8 mouse cellular contexts compared by ENCODE assay signal in the genomic region with DNA sequence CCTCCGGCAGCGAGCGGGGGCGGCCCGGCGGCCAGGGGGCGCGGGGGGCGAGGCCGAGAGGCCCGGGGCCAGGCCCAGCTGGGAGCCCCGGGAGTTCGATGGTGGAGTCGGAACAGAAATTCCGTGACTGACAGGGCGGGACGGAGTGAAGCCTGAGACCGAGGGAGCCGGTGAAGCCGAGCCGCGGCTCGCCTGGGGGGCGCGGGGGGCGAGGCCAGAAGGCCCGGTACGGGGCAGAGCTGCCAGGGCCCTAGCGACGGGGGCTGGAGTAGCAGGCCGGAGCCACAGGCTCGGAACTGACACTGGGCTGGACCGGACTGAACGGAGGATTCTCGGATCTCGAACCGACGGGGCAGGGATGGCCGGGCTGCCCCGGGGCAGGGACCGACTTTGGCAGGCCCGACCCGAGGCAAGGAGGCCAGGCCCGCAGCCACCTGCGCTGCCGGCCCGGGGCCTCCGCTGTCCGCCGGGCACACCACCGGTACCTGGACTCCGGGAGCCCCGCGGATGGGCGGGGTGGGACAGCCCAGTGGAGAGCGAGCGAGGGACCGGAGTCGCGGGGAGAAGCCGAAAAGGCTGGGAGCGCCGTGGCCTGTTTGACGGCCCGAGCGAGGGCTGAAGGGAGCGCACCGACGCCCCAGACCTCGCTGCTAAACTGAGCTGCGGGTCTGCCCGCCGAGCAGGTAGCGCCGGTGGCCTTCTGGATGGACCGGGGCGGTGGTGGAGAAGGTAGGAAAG. TPM values are rescaled to one million over a fixed set of nuclear protein-coding genes. Genes with fewer than 3 reads are reported as not detected.
DNase-seq lines count a peak whose midpoint lies in the region; ATAC-seq and TF ChIP-seq lines count a peak whose summit lies in the region.

No protein-coding gene starts in this region.

- no peaks in the 10 kb centered on the region for H3K27me3 ChIP-seq in limb, embryonic 10.5 days (ENCODE audit: low read depth, poor library complexity, severe bottlenecking)
- no peaks in the 10 kb centered on the region for H3K27me3 ChIP-seq in midbrain, embryonic 11.5 days (ENCODE audit: control insufficient read depth, insufficient read depth, low read length)
- peaks cover 2% of the 10 kb centered on the region; the same call in 1 of the 2 replicates for H3K27me3 ChIP-seq in spleen, adult 2 months (ENCODE audit: control insufficient read depth, insufficient read depth, low read length)

- H3K27ac ChIP-seq in gastrocnemius, adult 2 months: peak overlapping the region; percentile 98
- H3K27ac ChIP-seq in limb, embryonic 10.5 days: peak overlapping the region; percentile 98
- H3K27ac ChIP-seq in midbrain, embryonic 11.5 days (ENCODE audit: low read depth, low read length): peak overlapping the region; percentile 95
- H3K27ac ChIP-seq in spleen, adult 2 months (ENCODE audit: insufficient read depth, low read length): peak overlapping the region; percentile 83

- TF ChIP-seq CTCF in gastrocnemius, adult 2 months (IDR thresholded peaks at IDR 0.05): peak; percentile 63
- peak; percentile 30; the same call in 1 of the 2 replicates for TF ChIP-seq CTCF in spleen, adult 2 months (IDR thresholded peaks at IDR 0.05; ENCODE audit: extremely low read depth, insufficient read depth, insufficient read length, insufficient replicate concordance)

- peak; percentile 18 for ATAC-seq in inflammation-experienced regulatory T-cells, adult 6 months
- peak; percentile 79 for ATAC-seq in midbrain, embryonic 11.5 days (ENCODE audit: low FRiP score)

- under 1% methylated on average over 77 of the region's 77 CpGs for whole genome bisulfite sequencing in limb, embryonic 10.5 days
- under 1% methylated on average over 65 of the region's 77 CpGs for WGBS in midbrain, embryonic 11.5 days
- under 1% methylated on average over 71 of the region's 77 CpGs for WGBS in spleen, adult 2 months

- H3K9me3 ChIP-seq in limb, embryonic 10.5 days (replicated peaks): no peaks in the 10 kb centered on the region
- no peaks in the 10 kb centered on the region for H3K9me3 ChIP-seq in midbrain, embryonic 11.5 days (ENCODE audit: control insufficient read depth, low read length)

- no peak for TF ChIP-seq POLR2A in spleen, adult 2 months (IDR thresholded peaks at IDR 0.05; ENCODE audit: low read depth, low read length)

- H3K4me3 ChIP-seq in gastrocnemius, adult 2 months: peak overlapping the region; percentile 97
- H3K4me3 ChIP-seq in limb, embryonic 10.5 days: peak overlapping the region; percentile 96
- H3K4me3 ChIP-seq in midbrain, embryonic 11.5 days (ENCODE audit: low read depth, low read length): peak overlapping the region; percentile 97
- peak overlapping the region; percentile 80 for H3K4me3 ChIP-seq in spleen, adult 2 months (ENCODE audit: extremely low read depth, insufficient read depth, insufficient read length)

- H3K9ac ChIP-seq in midbrain, embryonic 11.5 days (ENCODE audit: low read length): peak overlapping the region; percentile 98

- H3K36me3 ChIP-seq in limb, embryonic 10.5 days: peaks cover 19% of the 10 kb centered on the region
- H3K36me3 ChIP-seq in midbrain, embryonic 11.5 days (ENCODE audit: control insufficient read depth, insufficient read depth, low read length): peaks cover 5% of the 10 kb centered on the region
- H3K36me3 ChIP-seq in spleen, adult 2 months (ENCODE audit: control insufficient read depth, insufficient read depth, low read length): peaks cover 2% of the 10 kb centered on the region; the same call in 1 of the 2 replicates

- intact Hi-C loops in gastrocnemius, adult 2 months (cut with DNase I): no loop called here

- H3K4me2 ChIP-seq in midbrain, embryonic 11.5 days: peak overlapping the region; percentile 68

- peaks cover 29% of the 10 kb centered on the region for H3K4me1 ChIP-seq in limb, embryonic 10.5 days
- H3K4me1 ChIP-seq in midbrain, embryonic 11.5 days (ENCODE audit: control insufficient read depth, insufficient read depth, low read length): peaks cover 21% of the 10 kb centered on the region
- no peaks in the 10 kb centered on the region; the same call in 1 of the 2 replicates for H3K4me1 ChIP-seq in spleen, adult 2 months (ENCODE audit: control insufficient read depth, insufficient read depth, insufficient read length)

- peak; percentile 64 for DNase-seq in embryo, embryonic 10 days (ENCODE audit: low spot score)
- DNase-seq in embryo, embryonic 9.5 days (ENCODE audit: extremely low spot score): no peak
- DNase-seq in cerebellum, postnatal 14 days: peak; percentile 84 to 85
- peak; percentile 88 for DNase-seq in gastrocnemius, adult 2 months
- DNase-seq in limb, embryonic 10.5 days (ENCODE audit: low spot score): peak; percentile 84
- DNase-seq in midbrain, embryonic 11.5 days (ENCODE audit: low spot score, missing footprints): peak; percentile 98
- DNase-seq in spleen, adult 2 months (ENCODE audit: low read depth in 1 of 2, low spot score in 2 of 2): peak in 1 of 2 experiments; percentile 60

RNA-seq across cellular contexts. Expression of gene Lrrc41, which starts 0.7 kb away (rescaled TPM):
- total RNA-seq in gastrocnemius, adult 2 months (2021): 10 to 100 TPM; 21.2 to 22.1 TPM
- 10 to 100 TPM; 16.5 to 19.0 (median 18.0) TPM for polyA plus RNA-seq in inflammation-experienced regulatory T-cells, adult 6 months (2017; shearing (Covaris generic))
- 73.4 and 81.0 TPM in 2 replicates for polyA plus RNA-seq in limb, embryonic 10.5 days (2016; fragmentation: Nextera tagmentation; extraction: Ambion mirVana)
- polyA plus RNA-seq in midbrain, embryonic 11.5 days (2014; fragmentation: Nextera tagmentation; extraction: Ambion mirVana): 64.1 and 67.5 TPM in 2 replicates
- 22.4 and 35.3 TPM in 2 replicates for polyA plus RNA-seq in spleen, adult 2 months (2012; rRNA removed)

RNA-seq across cellular contexts. Expression of gene Uqcrh, which starts 0.9 kb away (rescaled TPM):
- 100 to 1,000 TPM; 765 to 991 TPM for total RNA-seq in gastrocnemius, adult 2 months (2021)
- polyA plus RNA-seq in inflammation-experienced regulatory T-cells, adult 6 months (2017; shearing (Covaris generic)): 100 to 1,000 TPM; 803 to 910 (median 862) TPM
- 486 and 492 TPM in 2 replicates for polyA plus RNA-seq in limb, embryonic 10.5 days (2016; fragmentation: Nextera tagmentation; extraction: Ambion mirVana)
- polyA plus RNA-seq in midbrain, embryonic 11.5 days (2014; fragmentation: Nextera tagmentation; extraction: Ambion mirVana): 398 and 455 TPM in 2 replicates
- 44.5 and 48.9 TPM in 2 replicates for polyA plus RNA-seq in spleen, adult 2 months (2012; rRNA removed)

RNA-seq across cellular contexts. Expression of gene Nsun4, which starts 22.1 kb away (rescaled TPM):
- total RNA-seq in gastrocnemius, adult 2 months (2021): 10 to 100 TPM; 12.3 to 16.9 TPM
- 10 to 100 TPM; 21.2 to 33.3 (median 29.9) TPM for polyA plus RNA-seq in inflammation-experienced regulatory T-cells, adult 6 months (2017; shearing (Covaris generic))
- polyA plus RNA-seq in limb, embryonic 10.5 days (2016; fragmentation: Nextera tagmentation; extraction: Ambion mirVana): 16.5 and 17.8 TPM in 2 replicates
- polyA plus RNA-seq in midbrain, embryonic 11.5 days (2014; fragmentation: Nextera tagmentation; extraction: Ambion mirVana): 22.2 and 24.7 TPM in 2 replicates
- 8.2 and 9.3 TPM in 2 replicates for polyA plus RNA-seq in spleen, adult 2 months (2012; rRNA removed)

RNA-seq across cellular contexts. Expression of gene Rad54l, which starts 47.7 kb away (rescaled TPM):
- under 1 TPM; 0.23 to 0.36 TPM for total RNA-seq in gastrocnemius, adult 2 months (2021)
- 10 to 100 TPM in 1 of 3 experiments, 1 to 10 TPM in 2; 4.6 to 23.5 (median 5.7) TPM for polyA plus RNA-seq in inflammation-experienced regulatory T-cells, adult 6 months (2017; shearing (Covaris generic))
- polyA plus RNA-seq in limb, embryonic 10.5 days (2016; fragmentation: Nextera tagmentation; extraction: Ambion mirVana): 83.3 and 85.2 TPM in 2 replicates
- 55.8 and 61.0 TPM in 2 replicates for polyA plus RNA-seq in midbrain, embryonic 11.5 days (2014; fragmentation: Nextera tagmentation; extraction: Ambion mirVana)
- 2.6 and 2.7 TPM in 2 replicates for polyA plus RNA-seq in spleen, adult 2 months (2012; rRNA removed)

RNA-seq across cellular contexts. Expression of gene Pomgnt1, which starts 47.8 kb away (rescaled TPM):
- 10 to 100 TPM; 47.9 to 50.7 TPM for total RNA-seq in gastrocnemius, adult 2 months (2021)
- 10 to 100 TPM in 1 of 3 experiments, 1 to 10 TPM in 2; 7.5 to 11.5 (median 7.7) TPM for polyA plus RNA-seq in inflammation-experienced regulatory T-cells, adult 6 months (2017; shearing (Covaris generic))
- 59.2 and 67.7 TPM in 2 replicates for polyA plus RNA-seq in limb, embryonic 10.5 days (2016; fragmentation: Nextera tagmentation; extraction: Ambion mirVana)
- 46.6 and 48.4 TPM in 2 replicates for polyA plus RNA-seq in midbrain, embryonic 11.5 days (2014; fragmentation: Nextera tagmentation; extraction: Ambion mirVana)
- polyA plus RNA-seq in spleen, adult 2 months (2012; rRNA removed): 16.4 and 18.0 TPM in 2 replicates
